Mouse (Mus musculus): ENCODE data around the gene Pitpna. TPM values are rescaled to one million over a fixed set of nuclear protein-coding genes. Genes with fewer than 3 reads are reported as not detected.

Gene Pitpna
- polyA plus RNA-seq, 1 experiment from 2014 or later: 83.2 TPM

DNA sequence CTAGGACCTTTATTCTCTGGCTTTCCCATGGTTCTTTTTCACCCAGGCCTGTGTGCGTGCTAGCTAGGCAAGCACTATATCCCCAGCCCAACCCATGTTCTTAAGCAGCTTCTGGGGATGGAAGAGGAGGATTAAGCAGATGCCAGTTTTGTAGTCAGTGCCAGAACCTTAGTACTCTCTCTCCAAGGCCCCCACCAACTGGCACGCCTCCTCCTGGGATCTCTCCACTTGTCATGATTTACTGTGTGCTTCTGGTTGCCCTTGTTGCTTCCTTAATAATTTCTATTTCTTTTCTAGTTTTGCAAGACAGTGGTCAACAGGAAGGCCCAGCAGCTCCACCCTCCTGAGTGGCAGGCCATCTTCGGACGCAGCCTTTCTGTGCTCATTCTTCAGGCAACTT lies 37.9 kb downstream of the Pitpna start:
- peaks cover 53% of the 10 kb centered on the region for H3K36me3 ChIP-seq (ENCODE audit: control insufficient read depth, insufficient read depth, low read length)

DNA sequence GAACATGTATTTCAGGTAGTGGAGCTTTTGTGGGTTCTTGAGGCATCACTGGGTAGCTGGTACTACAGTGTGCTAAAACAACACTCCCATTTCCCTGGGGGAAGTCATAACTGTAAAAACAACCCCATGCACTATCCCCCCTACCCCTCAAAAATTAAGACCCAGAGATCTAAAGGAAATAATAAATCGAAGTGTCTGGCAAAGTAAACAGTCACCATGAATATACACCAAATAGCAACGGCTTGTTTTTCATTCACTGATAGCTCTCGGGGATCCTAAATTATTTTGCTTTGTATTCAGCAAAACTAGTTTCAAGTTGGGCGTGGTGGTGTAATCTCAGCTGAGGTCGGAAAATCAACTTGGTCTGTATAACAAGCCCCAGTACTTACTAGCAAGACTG lies 42.2 kb downstream of the Pitpna start:
- Histone ChIP-seq H3K27ac (replicated peaks in 1 of 2; ENCODE audit: control insufficient read depth in 1 of 2, insufficient read depth in 1 of 2, low read depth in 2 of 2, low read length in 2 of 2) (peak overlapping the region; percentile 86 to 92), H3K9ac (ENCODE audit: low read length) (peak overlapping the region; percentile 84), H3K4me2 (ENCODE audit: low read length) (peak overlapping the region; percentile 80), H3K27me3 (ENCODE audit: control insufficient read depth, insufficient read depth, low read length) (no peaks in the 10 kb centered on the region), H3K4me3 (ENCODE audit: control insufficient read depth in 1 of 2, insufficient read depth in 1 of 2, low read depth in 1 of 2, low read length in 2 of 2) (peak overlapping the region; percentile 65 to 75), H3K36me3 (ENCODE audit: control insufficient read depth, insufficient read depth, low read length) (peaks cover 45% of the 10 kb centered on the region), H3K4me1 (ENCODE audit: control insufficient read depth in 2 of 2, insufficient read depth in 2 of 2, low read length in 2 of 2) (peaks cover 2 to 20% of the 10 kb centered on the region in 2 experiments; a peak in 3 of 4 replicates), H3K9me3 (ENCODE audit: control insufficient read depth, low read length) (no peaks in the 10 kb centered on the region)
- ATAC-seq (ENCODE audit: insufficient number of reproducible peaks, insufficient read depth, low FRiP score, low read depth): no peak
- WGBS: 9% methylated on average over 5 of the region's 5 CpGs

More for the DNA sequence above, 37.9 kb downstream of the Pitpna start:
- WGBS: 87% methylated on average over 4 of the region's 4 CpGs
- Histone ChIP-seq H3K27me3 (ENCODE audit: control insufficient read depth, insufficient read depth, low read length) (no peaks in the 10 kb centered on the region), H3K4me2 (ENCODE audit: low read length) (no peak overlapping the region), H3K9ac (ENCODE audit: low read length) (no peak overlapping the region), H3K4me1 (ENCODE audit: control insufficient read depth in 2 of 2, insufficient read depth in 2 of 2, low read length in 2 of 2) (peaks cover 14 to 41% of the 10 kb centered on the region in 2 experiments), H3K9me3 (ENCODE audit: control insufficient read depth, low read length) (no peaks in the 10 kb centered on the region), H3K27ac (replicated peaks in 1 of 2; ENCODE audit: control insufficient read depth in 1 of 2, insufficient read depth in 1 of 2, low read depth in 2 of 2, low read length in 2 of 2) (peak overlapping the region in 1 of 2 experiments; percentile 93; a peak in 1 of 4 replicates), H3K4me3 (ENCODE audit: control insufficient read depth in 1 of 2, insufficient read depth in 1 of 2, low read depth in 1 of 2, low read length in 2 of 2) (no peak overlapping the region)
- ATAC-seq (ENCODE audit: insufficient number of reproducible peaks, insufficient read depth, low FRiP score, low read depth): no peak

DNA sequence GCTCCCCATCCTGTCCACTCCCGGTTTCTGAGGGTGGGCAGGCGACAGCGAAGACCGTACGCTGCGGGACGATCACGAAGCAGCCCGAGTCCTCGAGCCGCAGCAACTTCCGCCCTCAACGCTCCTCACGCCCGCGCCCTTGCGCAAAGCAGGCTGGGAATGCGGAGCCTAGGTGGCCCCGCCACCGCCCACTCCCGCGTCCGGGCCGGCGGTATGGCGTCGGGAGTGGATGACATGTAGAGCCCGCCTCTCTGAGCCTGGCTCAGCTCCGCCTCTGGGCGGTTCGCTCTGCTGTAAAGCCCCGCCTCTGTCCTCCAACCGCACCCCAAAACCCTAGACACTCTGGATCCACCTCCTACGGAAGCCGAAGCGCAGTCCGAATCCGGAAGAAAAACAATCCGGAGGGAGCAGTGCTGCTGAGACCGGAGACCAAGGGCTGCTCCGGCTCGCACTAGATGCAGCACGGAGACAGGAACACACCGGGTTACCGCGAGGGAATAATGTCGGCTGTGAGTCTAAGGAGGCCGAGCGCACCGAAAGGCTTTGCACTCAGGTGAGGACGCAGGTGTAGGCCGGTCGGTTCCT lies 42.8 kb downstream of the Pitpna start, which contains the start of gene Inpp5k:
Gene Inpp5k, plus strand, starts transcription at position 344 of the 585 bp plus-strand sequence.
- Histone ChIP-seq H3K36me3 (ENCODE audit: control insufficient read depth, insufficient read depth, low read length) (peaks cover 41% of the 10 kb centered on the region), H3K4me3 (ENCODE audit: control insufficient read depth in 1 of 2, insufficient read depth in 1 of 2, low read depth in 1 of 2, low read length in 2 of 2) (peak within 1 kb of the TSS; percentile 65 to 75), H3K9me3 (ENCODE audit: control insufficient read depth, low read length) (no peaks in the 10 kb centered on the region), H3K27me3 (ENCODE audit: control insufficient read depth, insufficient read depth, low read length) (no peaks in the 10 kb centered on the region), H3K27ac (replicated peaks in 1 of 2; ENCODE audit: control insufficient read depth in 1 of 2, insufficient read depth in 1 of 2, low read depth in 2 of 2, low read length in 2 of 2) (peak within 1 kb of the TSS; percentile 86 to 92), H3K4me1 (ENCODE audit: control insufficient read depth in 2 of 2, insufficient read depth in 2 of 2, low read length in 2 of 2) (peaks cover 2 to 17% of the 10 kb centered on the region in 2 experiments; a peak in 3 of 4 replicates), H3K4me2 (ENCODE audit: low read length) (peak within 1 kb of the TSS; percentile 80), H3K9ac (ENCODE audit: low read length) (peak within 1 kb of the TSS; percentile 84)
- ATAC-seq (ENCODE audit: insufficient number of reproducible peaks, insufficient read depth, low FRiP score, low read depth): peak; percentile 98
- 1% methylated on average over 53 of the region's 53 CpGs for WGBS

DNA sequence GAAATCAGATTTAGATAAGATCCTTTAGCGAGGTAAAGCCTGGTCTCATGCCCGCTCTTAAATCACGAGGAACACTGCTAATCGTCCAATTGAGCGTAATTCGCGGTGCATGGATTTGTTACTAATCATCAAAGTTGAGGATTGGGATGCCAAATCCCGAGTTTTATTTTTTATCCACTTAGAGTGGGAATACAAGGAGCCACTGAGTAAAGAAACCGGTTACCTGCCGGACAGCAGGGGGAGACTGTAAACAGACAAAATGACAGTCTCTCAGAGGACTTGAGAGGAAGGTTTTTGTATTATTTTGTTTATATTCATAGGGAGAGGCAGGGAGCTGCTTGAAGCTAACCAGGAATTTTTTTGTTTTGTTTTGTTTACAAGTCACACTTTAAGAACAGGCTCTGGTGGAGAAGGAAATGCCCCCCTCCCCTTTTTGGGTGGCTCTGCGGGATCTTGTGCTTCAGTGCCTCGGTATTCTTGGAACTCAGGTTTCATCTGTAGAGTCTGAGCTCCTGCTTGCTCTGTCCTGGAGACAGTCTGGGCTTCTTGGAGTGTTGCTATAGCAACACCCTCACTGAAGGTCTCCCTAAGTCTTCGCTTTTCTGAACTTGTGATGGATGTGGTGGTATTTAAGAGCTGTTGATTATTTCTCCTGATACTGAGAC lies 43.8 kb downstream of the Pitpna start:
- peaks cover 41% of the 10 kb centered on the region for H3K36me3 ChIP-seq (ENCODE audit: control insufficient read depth, insufficient read depth, low read length)
- no peaks in the 10 kb centered on the region for H3K9me3 ChIP-seq (ENCODE audit: control insufficient read depth, low read length)
- H3K4me3 ChIP-seq (ENCODE audit: control insufficient read depth in 1 of 2, insufficient read depth in 1 of 2, low read depth in 1 of 2, low read length in 2 of 2): peak overlapping the region; percentile 65 to 75
- H3K4me1 ChIP-seq (ENCODE audit: control insufficient read depth in 2 of 2, insufficient read depth in 2 of 2, low read length in 2 of 2): peaks cover 2 to 17% of the 10 kb centered on the region in 2 experiments; a peak in 3 of 4 replicates
- peak overlapping the region in 1 of 2 experiments; percentile 57; a peak in 2 of 4 replicates for H3K27ac ChIP-seq (replicated peaks in 1 of 2; ENCODE audit: control insufficient read depth in 1 of 2, insufficient read depth in 1 of 2, low read depth in 2 of 2, low read length in 2 of 2)
- H3K27me3 ChIP-seq (ENCODE audit: control insufficient read depth, insufficient read depth, low read length): no peaks in the 10 kb centered on the region
- 11% methylated on average over 13 of the region's 13 CpGs for WGBS
- peak overlapping the region; percentile 73 for H3K9ac ChIP-seq (ENCODE audit: low read length)
- H3K4me2 ChIP-seq (ENCODE audit: low read length): peak overlapping the region; percentile 80
- no peak for ATAC-seq (ENCODE audit: insufficient number of reproducible peaks, insufficient read depth, low FRiP score, low read depth)

DNA sequence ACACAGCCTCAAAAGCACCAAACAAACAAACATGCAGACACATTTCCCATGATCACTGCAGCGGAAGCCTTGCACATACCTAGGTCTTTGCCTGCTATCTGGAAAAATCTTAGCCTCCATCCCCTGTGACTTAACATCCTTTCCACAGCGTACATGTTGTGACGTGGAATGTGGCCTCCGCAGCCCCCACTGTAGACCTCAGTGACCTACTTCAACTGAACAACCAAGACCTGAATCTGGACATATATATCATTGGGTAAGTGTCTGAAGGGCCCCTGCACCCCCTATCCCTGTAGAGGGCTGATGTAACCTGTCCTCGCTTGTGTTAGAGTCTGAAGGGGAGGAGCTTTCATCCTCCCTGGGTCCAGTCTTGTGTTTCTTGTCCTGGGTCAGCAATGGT lies 45.0 kb downstream of the Pitpna start:
- WGBS: 84% methylated on average over 5 of the region's 5 CpGs
- Histone ChIP-seq H3K9me3 (ENCODE audit: control insufficient read depth, low read length) (no peaks in the 10 kb centered on the region), H3K4me1 (ENCODE audit: control insufficient read depth in 2 of 2, insufficient read depth in 2 of 2, low read length in 2 of 2) (peaks cover 2 to 17% of the 10 kb centered on the region in 2 experiments; a peak in 3 of 4 replicates), H3K4me2 (ENCODE audit: low read length) (no peak overlapping the region), H3K4me3 (ENCODE audit: control insufficient read depth in 1 of 2, insufficient read depth in 1 of 2, low read depth in 1 of 2, low read length in 2 of 2) (no peak overlapping the region), H3K9ac (ENCODE audit: low read length) (no peak overlapping the region), H3K27me3 (ENCODE audit: control insufficient read depth, insufficient read depth, low read length) (no peaks in the 10 kb centered on the region), H3K36me3 (ENCODE audit: control insufficient read depth, insufficient read depth, low read length) (peaks cover 41% of the 10 kb centered on the region), H3K27ac (replicated peaks in 1 of 2; ENCODE audit: control insufficient read depth in 1 of 2, insufficient read depth in 1 of 2, low read depth in 2 of 2, low read length in 2 of 2) (no peak overlapping the region)
- ATAC-seq (ENCODE audit: insufficient number of reproducible peaks, insufficient read depth, low FRiP score, low read depth): no peak

DNA sequence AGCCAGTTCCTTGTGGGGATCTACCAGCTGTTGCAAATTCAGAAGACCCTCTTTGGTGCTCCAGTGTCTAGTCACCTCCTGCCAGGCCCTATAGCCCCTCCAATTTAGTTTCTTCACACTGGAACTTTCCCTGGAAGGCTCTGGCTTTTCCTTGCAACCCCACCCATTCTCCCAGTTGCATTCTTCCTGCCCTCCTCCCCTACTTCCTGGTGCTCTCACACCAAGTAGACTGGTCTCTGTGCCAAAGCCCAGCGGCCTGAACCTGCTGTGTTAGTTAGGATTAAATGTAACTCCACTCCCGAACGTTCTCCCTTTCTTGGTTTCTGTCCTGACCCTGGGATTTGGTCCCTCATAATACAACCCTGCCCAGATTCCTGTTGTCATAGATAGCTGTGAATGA lies 46.9 kb downstream of the Pitpna start:
- H3K27ac ChIP-seq (replicated peaks in 1 of 2; ENCODE audit: control insufficient read depth in 1 of 2, insufficient read depth in 1 of 2, low read depth in 2 of 2, low read length in 2 of 2): 0 out of 4 replicates have a peak overlapping the region, but pooled peaks of 1 of the 2 experiments have one; percentile 25
- 57% methylated on average over 3 of the region's 3 CpGs for WGBS
- no peak for ATAC-seq (ENCODE audit: insufficient number of reproducible peaks, insufficient read depth, low FRiP score, low read depth)

DNA sequence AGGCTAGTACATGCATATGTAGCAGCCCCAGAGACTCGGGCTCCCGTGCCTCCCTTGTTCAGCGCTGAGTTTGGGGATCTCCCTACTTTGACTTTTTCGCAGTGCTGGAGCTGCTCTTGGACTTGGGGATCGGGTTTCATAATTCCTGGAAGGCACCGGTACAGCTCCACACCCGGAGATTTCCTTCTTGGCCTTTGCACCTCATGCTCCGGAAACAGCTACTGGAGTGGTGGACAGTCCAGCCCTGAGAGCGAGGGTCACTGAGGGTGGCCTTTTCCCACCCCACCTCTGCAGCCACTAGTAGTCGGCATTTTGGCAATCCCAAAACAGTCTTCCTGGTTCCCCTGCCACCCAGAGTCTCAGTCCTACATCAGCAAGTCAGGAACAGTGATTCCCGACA lies 47.4 kb downstream of the Pitpna start:
- Histone ChIP-seq H3K27ac (replicated peaks in 1 of 2; ENCODE audit: control insufficient read depth in 1 of 2, insufficient read depth in 1 of 2, low read depth in 2 of 2, low read length in 2 of 2) (no peak overlapping the region), H3K9ac (ENCODE audit: low read length) (no peak overlapping the region), H3K4me3 (ENCODE audit: control insufficient read depth in 1 of 2, insufficient read depth in 1 of 2, low read depth in 1 of 2, low read length in 2 of 2) (no peak overlapping the region), H3K4me2 (ENCODE audit: low read length) (no peak overlapping the region), H3K4me1 (ENCODE audit: control insufficient read depth in 2 of 2, insufficient read depth in 2 of 2, low read length in 2 of 2) (peaks cover 2 to 8% of the 10 kb centered on the region in 2 experiments; a peak in 3 of 4 replicates), H3K36me3 (ENCODE audit: control insufficient read depth, insufficient read depth, low read length) (peaks cover 43% of the 10 kb centered on the region), H3K9me3 (ENCODE audit: control insufficient read depth, low read length) (no peaks in the 10 kb centered on the region), H3K27me3 (ENCODE audit: control insufficient read depth, insufficient read depth, low read length) (no peaks in the 10 kb centered on the region)
- 59% methylated on average over 11 of the region's 11 CpGs for WGBS
- ATAC-seq (ENCODE audit: insufficient number of reproducible peaks, insufficient read depth, low FRiP score, low read depth): no peak

More for the DNA sequence above, 46.9 kb downstream of the Pitpna start:
- Histone ChIP-seq H3K9me3 (ENCODE audit: control insufficient read depth, low read length) (no peaks in the 10 kb centered on the region), H3K4me3 (ENCODE audit: control insufficient read depth in 1 of 2, insufficient read depth in 1 of 2, low read depth in 1 of 2, low read length in 2 of 2) (no peak overlapping the region), H3K27me3 (ENCODE audit: control insufficient read depth, insufficient read depth, low read length) (no peaks in the 10 kb centered on the region), H3K9ac (ENCODE audit: low read length) (no peak overlapping the region), H3K4me2 (ENCODE audit: low read length) (no peak overlapping the region), H3K4me1 (ENCODE audit: control insufficient read depth in 2 of 2, insufficient read depth in 2 of 2, low read length in 2 of 2) (peaks cover 2 to 13% of the 10 kb centered on the region in 2 experiments; a peak in 3 of 4 replicates), H3K36me3 (ENCODE audit: control insufficient read depth, insufficient read depth, low read length) (peaks cover 41% of the 10 kb centered on the region)
